Mouse (Mus musculus) hindbrain, embryonic 12.5 days (tissue): ENCODE data around the gene Csk. TPM values are rescaled to one million over a fixed set of nuclear protein-coding genes. Genes with fewer than 3 reads are reported as not detected.
A peak's percentile ranks its signal among the peaks of the same experiment; 100 is the strongest.

ENCODE experiments used
- ATAC-seq: fragments of 200-750 bp; cut with Nextera tagmentation; 2 replicates; pipeline ENCODE4 v1.8.0; 2017; ENCODE audit warnings: moderate TSS enrichment; ENCODE audit not compliant: low FRiP score
- H3K27ac ChIP-seq: fragments of 300-500 bp; sonication (generic); 2 replicates; pipeline ENCODE4 v1.5.1; 2016; ENCODE audit warnings: mild to moderate bottlenecking
- H3K27me3 ChIP-seq: fragments of 300-500 bp; sonication (generic); 2 replicates; pipeline ENCODE4 v1.6.1; 2016; ENCODE audit warnings: mild to moderate bottlenecking
- H3K36me3 ChIP-seq: fragments of 300-500 bp; sonication (generic); 2 replicates; pipeline ENCODE4 v1.6.1; 2016; ENCODE audit warnings: mild to moderate bottlenecking
- H3K4me1 ChIP-seq: fragments of 300-500 bp; sonication (generic); 2 replicates; pipeline ENCODE4 v1.6.1; 2016
- H3K4me2 ChIP-seq: fragments of 300-500 bp; sonication (generic); replicated peaks from 2 replicates; pipeline ENCODE4 v1.6.1; 2016; ENCODE audit warnings: mild to moderate bottlenecking
- H3K4me3 ChIP-seq: fragments of 300-500 bp; sonication (generic); 2 replicates; pipeline ENCODE4 v1.5.1; 2016; ENCODE audit warnings: mild to moderate bottlenecking
- H3K9ac ChIP-seq: fragments of 300-500 bp; sonication (generic); 2 replicates; pipeline ENCODE4 v1.6.1; 2016; ENCODE audit warnings: mild to moderate bottlenecking, moderate library complexity
- H3K9me3 ChIP-seq: fragments of 300-500 bp; sonication (generic); replicated peaks from 2 replicates; pipeline ENCODE4 v1.6.1; 2016; ENCODE audit warnings: mild to moderate bottlenecking
- WGBS: fragments of 180-500 bp; shearing (Covaris S2); methylation state at CpG from one replicate; pipeline ENCODE4 v1.1.7; 2016; 5-methylcytosine and 5-hydroxymethylcytosine counted together
- polyA plus RNA-seq: library from polyadenylated mRNA; unstranded; fragments of >200 nt; fragmentation: Nextera tagmentation; extraction: Ambion mirVana; gene quantifications from 2 replicates; pipeline ENCODE4 v1.2.1, GENCODE M21; 2016

Gene Csk
- polyA plus RNA-seq, 1 experiment from 2014 or later, result 41.6 TPM

GRCm38 (mm10) chr9:57590726-57591125 lies 62.7 kb downstream of the Csk start:
- no peaks in the 10 kb centered on the region for H3K9me3 ChIP-seq
- H3K27ac ChIP-seq, result no peak overlapping the region
- H3K4me3 ChIP-seq, result 0 out of 2 replicates have a peak overlapping the region, but pooled peaks have one; percentile 71
- peak overlapping the region; percentile 92; the same call in 1 of the 2 replicates for H3K4me2 ChIP-seq
- peaks cover 23% of the 10 kb centered on the region for H3K4me1 ChIP-seq
- H3K27me3 ChIP-seq, result no peaks in the 10 kb centered on the region
- no peak overlapping the region; the same call in 1 of the 2 replicates for H3K9ac ChIP-seq
- WGBS, result 39% methylated on average over 5 of the region's 5 CpGs
- peaks cover 42% of the 10 kb centered on the region for H3K36me3 ChIP-seq
- ATAC-seq, result no peak

GRCm38 (mm10) chr9:57589224-57590126 lies 64.0 kb downstream of the Csk start, which contains the start of gene Ulk3:
Ulk3 (plus strand) TSS chr9:57589452.
- Histone ChIP-seq H3K4me2 (peak within 1 kb of the TSS; percentile 92), H3K4me1 (peaks cover 23% of the 10 kb centered on the region), H3K9me3 (no peaks in the 10 kb centered on the region), H3K27me3 (no peaks in the 10 kb centered on the region), H3K27ac (peak within 1 kb of the TSS; percentile 75), H3K9ac (peak within 1 kb of the TSS; percentile 84), H3K4me3 (peak within 1 kb of the TSS; percentile 71), H3K36me3 (peaks cover 47% of the 10 kb centered on the region)
- ATAC-seq, result peak; percentile 83
- under 1% methylated on average over 45 of the region's 58 CpGs for WGBS

GRCm38 (mm10) chr9:57584991-57585390 lies 68.4 kb downstream of the Csk start:
- peaks cover 70% of the 10 kb centered on the region for H3K36me3 ChIP-seq
- no peak overlapping the region for H3K4me2 ChIP-seq
- H3K27me3 ChIP-seq, result no peaks in the 10 kb centered on the region
- H3K27ac ChIP-seq, result no peak overlapping the region
- no peaks in the 10 kb centered on the region for H3K9me3 ChIP-seq
- ATAC-seq, result no peak
- 88% methylated on average over 3 of the region's 3 CpGs for WGBS
- H3K9ac ChIP-seq, result no peak overlapping the region
- peaks cover 10% of the 10 kb centered on the region for H3K4me1 ChIP-seq
- H3K4me3 ChIP-seq, result no peak overlapping the region

GRCm38 (mm10) chr9:57577144-57577849 lies 76.1 kb downstream of the Csk start:
- WGBS, result 83% methylated on average over 6 of the region's 6 CpGs
- no peak overlapping the region for H3K4me2 ChIP-seq
- no peak for ATAC-seq
- H3K4me3 ChIP-seq, result no peak overlapping the region
- H3K27ac ChIP-seq, result no peak overlapping the region
- H3K27me3 ChIP-seq, result no peaks in the 10 kb centered on the region
- peaks cover 54% of the 10 kb centered on the region for H3K36me3 ChIP-seq
- H3K9ac ChIP-seq, result no peak overlapping the region
- H3K9me3 ChIP-seq, result no peaks in the 10 kb centered on the region
- no peaks in the 10 kb centered on the region for H3K4me1 ChIP-seq

Other genes starting within 250 kb of the Csk start
- 20.0 and 24.6 TPM in 2 replicates for gene Ppcdc, start 213.5 kb downstream of the Csk start, polyA plus RNA-seq
- 47.5 and 49.9 TPM in 2 replicates for gene Scamp5, start 185.6 kb downstream of the Csk start, polyA plus RNA-seq
- 7.3 and 7.6 TPM in 2 replicates for gene Rpp25, start 149.6 kb downstream of the Csk start, polyA plus RNA-seq
- gene Cox5a, start 132.4 kb downstream of the Csk start, polyA plus RNA-seq, result 655 and 680 TPM in 2 replicates
- gene Fam219b, start 116.1 kb downstream of the Csk start, polyA plus RNA-seq, result 20.0 and 21.0 TPM in 2 replicates
- 59.2 and 61.4 TPM in 2 replicates for gene Mpi, start 100.9 kb downstream of the Csk start, polyA plus RNA-seq
- 61.9 and 63.3 TPM in 2 replicates for gene Scamp2, start 92.7 kb downstream of the Csk start, polyA plus RNA-seq
- 20.0 and 20.1 TPM in 2 replicates for gene Ulk3, start 64.2 kb downstream of the Csk start, polyA plus RNA-seq
- gene Cplx3, start 47.4 kb downstream of the Csk start, polyA plus RNA-seq, result 0.08 and 0.27 TPM in 2 replicates
- not detected in 2 replicates for gene Lman1l, start 32.9 kb downstream of the Csk start, polyA plus RNA-seq
- gene Cyp1a2, start 30.1 kb upstream of the Csk start, polyA plus RNA-seq, result not detected in 2 replicates
- gene Cyp1a1, start 34.3 kb upstream of the Csk start, polyA plus RNA-seq, result 0.12 TPM in 1 of 2 replicates, not detected in the other
- gene Edc3, start 54.9 kb upstream of the Csk start, polyA plus RNA-seq, result 39.4 and 40.3 TPM in 2 replicates
- gene Clk3, start 112.2 kb upstream of the Csk start, polyA plus RNA-seq, result 81.8 and 82.5 TPM in 2 replicates
- 19.0 and 22.9 TPM in 2 replicates for gene Arid3b, start 183.2 kb upstream of the Csk start, polyA plus RNA-seq